Mouse (Mus musculus) myocyte (in vitro differentiated cells): ENCODE measurements around the gene Fanca.

ENCODE experiments used
- CEBPB ChIP-seq: IDR thresholded peaks from 2 replicates; pipeline ENCODE4 v1.6.1; 2011; ENCODE audit warnings: mild to moderate bottlenecking, moderate library complexity; ENCODE audit not compliant: poor library complexity, insufficient read depth, severe bottlenecking
- E2F4 ChIP-seq: IDR thresholded peaks from one replicate; pipeline ENCODE4 v1.6.1; 2011; ENCODE audit warnings: mild to moderate bottlenecking, control low read depth, moderate library complexity; ENCODE audit not compliant: insufficient read depth
- MAX ChIP-seq: IDR thresholded peaks from one replicate; pipeline ENCODE4 v1.6.1; 2011; ENCODE audit warnings: low read depth, mild to moderate bottlenecking, control low read depth
- MYOD1 ChIP-seq, 3 experiments: IDR thresholded peaks; one replicate each; pipeline ENCODE4 v1.6.1; 2011; ENCODE audit warnings: control low read depth in 2 of 3, low read depth in 2 of 3, mild to moderate bottlenecking in 2 of 3, moderate library complexity in 1 of 3; ENCODE audit not compliant: insufficient read length in 2 of 3, control insufficient read depth in 1 of 3
- MYOG ChIP-seq, 3 experiments: IDR thresholded peaks; one replicate each; pipeline ENCODE4 v1.6.1; 2011; ENCODE audit warnings: control low read depth in 2 of 3, low read depth in 2 of 3, mild to moderate bottlenecking in 2 of 3; ENCODE audit not compliant: insufficient read length in 2 of 3, control insufficient read depth in 1 of 3, insufficient read depth in 1 of 3
- POLR2A ChIP-seq: IDR thresholded peaks from one replicate; pipeline ENCODE4 v1.6.1; 2011; ENCODE audit warnings: low read depth, mild to moderate bottlenecking, control low read depth, moderate library complexity; ENCODE audit not compliant: insufficient read length
- POLR2AphosphoS2 ChIP-seq: IDR thresholded peaks from one replicate; pipeline ENCODE4 v1.6.1; 2011; ENCODE audit warnings: low read depth, control low read depth; ENCODE audit not compliant: insufficient read length
- SRF ChIP-seq: IDR thresholded peaks from one replicate; pipeline ENCODE4 v1.6.1; 2011; ENCODE audit warnings: low read depth; ENCODE audit not compliant: control insufficient read depth, insufficient read length
- TCF12 ChIP-seq: IDR thresholded peaks from one replicate; pipeline ENCODE4 v1.6.1; 2011; ENCODE audit warnings: mild to moderate bottlenecking, control low read depth; ENCODE audit not compliant: poor library complexity, insufficient read depth, severe bottlenecking
- TCF3 ChIP-seq: IDR thresholded peaks from one replicate; pipeline ENCODE4 v1.6.1; 2011; ENCODE audit warnings: low read depth, control low read depth; ENCODE audit not compliant: insufficient read length
- USF1 ChIP-seq: IDR thresholded peaks from one replicate; pipeline ENCODE4 v1.6.1; 2011; ENCODE audit warnings: low read depth, mild to moderate bottlenecking, control low read depth, moderate library complexity

DNA sequence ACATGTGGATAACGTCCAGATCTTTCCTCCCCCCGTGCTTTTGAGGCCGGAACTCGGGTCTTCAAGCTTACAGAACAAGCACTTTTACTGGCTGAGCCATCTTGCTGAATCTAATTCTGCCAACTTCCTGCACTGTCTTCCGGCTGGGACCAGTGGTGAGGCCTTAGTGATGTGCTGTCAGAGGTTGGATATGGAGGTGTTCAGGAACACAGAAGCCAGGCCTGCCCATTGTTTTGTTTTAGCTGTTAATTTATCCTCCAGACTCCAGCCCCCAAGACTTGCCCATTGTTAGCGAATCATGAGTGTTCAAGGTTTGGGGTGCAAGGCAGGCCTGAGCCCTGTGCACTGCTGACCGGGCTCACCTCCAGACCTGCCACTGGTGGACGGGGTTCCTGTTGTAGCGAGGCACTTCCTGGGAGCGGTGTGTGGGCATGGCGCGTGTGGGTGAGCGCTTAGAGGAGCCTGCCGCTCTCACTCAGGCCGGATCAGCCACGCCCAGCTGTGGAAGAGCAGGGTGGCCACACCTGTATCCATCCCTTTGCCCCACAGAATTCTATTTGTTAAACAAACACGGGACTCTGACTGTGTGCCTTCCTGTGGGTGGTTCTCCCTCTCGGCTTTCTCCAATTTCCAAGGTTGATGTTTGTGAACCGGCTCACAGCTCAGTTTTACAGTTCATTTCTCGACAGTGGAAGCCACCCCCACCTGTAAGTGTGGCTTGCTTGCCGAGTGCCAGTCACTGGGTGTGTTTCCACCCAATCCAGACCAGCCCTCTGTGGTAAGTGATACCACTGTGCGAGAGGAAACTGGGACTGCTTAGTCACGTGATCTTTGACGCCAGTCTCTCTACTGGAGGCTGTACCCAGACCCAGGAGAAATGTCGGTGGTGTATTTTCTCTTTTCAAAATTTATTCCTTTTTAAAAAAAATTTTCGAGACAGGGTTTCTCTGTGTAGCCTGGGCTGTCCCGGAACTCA is 23.0 kb upstream of the Fanca start:
- TF ChIP-seq POLR2A (no peak), MAX (no peak), E2F4 (no peak), TCF12 (no peak), POLR2AphosphoS2 (no peak), MYOD1 (IDR thresholded peaks at IDR 0.05; ENCODE audit: control insufficient read depth in 1 of 3, insufficient read length in 2 of 3, low read depth in 2 of 3) (no peak), CEBPB (no peak), MYOG (IDR thresholded peaks at IDR 0.05; ENCODE audit: control insufficient read depth in 1 of 3, insufficient read depth in 1 of 3, insufficient read length in 2 of 3, low read depth in 2 of 3) (no peak), USF1 (no peak), SRF (no peak), TCF3 (no peak)
